Mouse (Mus musculus) hindbrain, embryonic 12.5 days (tissue): ENCODE measurements around the gene Zpld1. TPM values are rescaled to one million over a fixed set of nuclear protein-coding genes. Genes with fewer than 3 reads are reported as not detected.

Source experiments
- ATAC-seq: fragments of 200-750 bp; cut with Nextera tagmentation; 2 replicates; pipeline ENCODE4 v1.8.0; 2017; ENCODE audit warnings: moderate TSS enrichment; ENCODE audit not compliant: low FRiP score
- H3K27ac ChIP-seq: fragments of 300-500 bp; sonication (generic); 2 replicates; pipeline ENCODE4 v1.5.1; 2016; ENCODE audit warnings: mild to moderate bottlenecking
- H3K27me3 ChIP-seq: fragments of 300-500 bp; sonication (generic); 2 replicates; pipeline ENCODE4 v1.6.1; 2016; ENCODE audit warnings: mild to moderate bottlenecking
- H3K36me3 ChIP-seq: fragments of 300-500 bp; sonication (generic); 2 replicates; pipeline ENCODE4 v1.6.1; 2016; ENCODE audit warnings: mild to moderate bottlenecking
- H3K4me1 ChIP-seq: fragments of 300-500 bp; sonication (generic); 2 replicates; pipeline ENCODE4 v1.6.1; 2016
- H3K4me2 ChIP-seq: fragments of 300-500 bp; sonication (generic); replicated peaks from 2 replicates; pipeline ENCODE4 v1.6.1; 2016; ENCODE audit warnings: mild to moderate bottlenecking
- H3K4me3 ChIP-seq: fragments of 300-500 bp; sonication (generic); 2 replicates; pipeline ENCODE4 v1.5.1; 2016; ENCODE audit warnings: mild to moderate bottlenecking
- H3K9ac ChIP-seq: fragments of 300-500 bp; sonication (generic); 2 replicates; pipeline ENCODE4 v1.6.1; 2016; ENCODE audit warnings: mild to moderate bottlenecking, moderate library complexity
- H3K9me3 ChIP-seq: fragments of 300-500 bp; sonication (generic); replicated peaks from 2 replicates; pipeline ENCODE4 v1.6.1; 2016; ENCODE audit warnings: mild to moderate bottlenecking
- WGBS: fragments of 180-500 bp; shearing (Covaris S2); methylation state at CpG from one replicate; pipeline ENCODE4 v1.1.7; 2016; 5-methylcytosine and 5-hydroxymethylcytosine counted together
- polyA plus RNA-seq: library from polyadenylated mRNA; unstranded; fragments of >200 nt; fragmentation: Nextera tagmentation; extraction: Ambion mirVana; gene quantifications from 2 replicates; pipeline ENCODE4 v1.2.1, GENCODE M21; 2016

Gene Zpld1
- polyA plus RNA-seq, 1 experiment from 2014 or later: 11.6 TPM

DNA sequence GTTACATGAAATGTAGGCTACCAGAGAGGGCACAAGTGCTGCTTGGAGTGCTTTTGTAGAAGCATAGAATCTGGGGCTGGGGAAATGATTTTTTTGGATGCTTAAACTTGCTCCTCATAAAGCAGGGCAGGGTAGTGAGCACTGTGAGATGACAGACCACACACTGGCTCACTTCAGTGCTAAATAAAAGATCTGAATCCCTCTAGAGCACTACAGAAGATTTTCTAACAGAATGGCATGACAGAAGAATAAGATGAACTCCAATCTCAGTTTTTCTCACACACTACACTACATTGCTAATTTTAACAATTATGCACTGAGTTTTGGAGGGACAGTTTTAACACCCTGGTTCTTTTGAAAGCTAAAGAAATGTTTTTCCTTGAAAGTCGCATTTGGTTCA lies 93.8 kb downstream of the Zpld1 start:
- H3K9me3 ChIP-seq: no peaks in the 10 kb centered on the region
- no peak overlapping the region for H3K27ac ChIP-seq
- no peak overlapping the region for H3K9ac ChIP-seq
- ATAC-seq: no peak
- H3K4me2 ChIP-seq: no peak overlapping the region
- H3K27me3 ChIP-seq: no peaks in the 10 kb centered on the region
- no peaks in the 10 kb centered on the region for H3K36me3 ChIP-seq
- WGBS: 92% methylated on average over 1 of the region's 1 CpGs
- H3K4me1 ChIP-seq: no peaks in the 10 kb centered on the region
- no peak overlapping the region for H3K4me3 ChIP-seq

DNA sequence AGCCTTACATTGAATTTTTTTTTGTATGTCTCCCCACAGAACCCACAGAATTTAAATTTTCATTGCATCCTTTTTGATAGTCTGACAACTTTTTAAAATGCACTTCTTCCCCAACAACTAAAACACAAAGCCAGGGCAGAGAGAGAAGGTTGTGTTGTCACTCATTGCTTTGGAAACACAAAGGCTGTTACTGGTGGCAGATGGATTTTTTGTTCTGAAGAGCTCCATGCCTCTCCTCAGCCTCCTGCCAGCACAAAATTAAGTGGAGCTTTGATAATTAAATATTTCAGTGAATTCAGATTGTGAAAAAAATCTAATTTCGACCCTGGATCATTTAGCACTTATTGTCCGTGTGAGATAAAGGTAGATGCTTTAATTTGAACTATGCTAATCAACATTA lies 107.4 kb downstream of the Zpld1 start:
- H3K4me1 ChIP-seq: no peaks in the 10 kb centered on the region
- no peak overlapping the region for H3K27ac ChIP-seq
- H3K4me2 ChIP-seq: no peak overlapping the region
- no peak overlapping the region for H3K9ac ChIP-seq
- no peaks in the 10 kb centered on the region for H3K27me3 ChIP-seq
- H3K9me3 ChIP-seq: no peaks in the 10 kb centered on the region
- ATAC-seq: peak; percentile 48; the same call in 1 of the 2 replicates
- WGBS: 44% methylated on average over 2 of the region's 2 CpGs
- H3K4me3 ChIP-seq: no peak overlapping the region
- no peaks in the 10 kb centered on the region for H3K36me3 ChIP-seq

DNA sequence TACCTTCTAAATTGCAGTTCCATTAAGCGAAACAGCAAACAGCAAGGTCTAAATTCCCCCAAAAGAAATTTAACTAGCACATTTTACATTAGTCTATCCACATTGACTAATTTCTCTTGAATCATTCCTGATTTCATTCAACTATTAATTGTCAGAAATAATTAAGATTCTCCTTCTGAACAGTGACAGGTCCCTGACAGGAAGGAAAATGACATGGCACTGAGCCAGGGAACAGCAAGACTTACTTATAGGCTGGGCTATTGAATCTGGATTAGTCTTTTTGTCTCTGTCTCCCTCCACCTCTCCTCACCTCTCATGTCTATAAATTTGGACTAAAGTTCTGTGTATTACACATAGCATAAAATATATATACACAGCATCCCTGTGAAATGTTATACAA lies 112.4 kb downstream of the Zpld1 start:
- H3K9ac ChIP-seq: no peak overlapping the region
- no peaks in the 10 kb centered on the region for H3K36me3 ChIP-seq
- H3K4me2 ChIP-seq: no peak overlapping the region
- no peaks in the 10 kb centered on the region for H3K9me3 ChIP-seq
- no peaks in the 10 kb centered on the region for H3K4me1 ChIP-seq
- no peak for ATAC-seq
- H3K4me3 ChIP-seq: no peak overlapping the region
- H3K27me3 ChIP-seq: no peaks in the 10 kb centered on the region
- 86% methylated on average over 1 of the region's 1 CpGs for WGBS
- H3K27ac ChIP-seq: no peak overlapping the region
